11 mouse cellular contexts compared by ENCODE assay signal in the genomic region with DNA sequence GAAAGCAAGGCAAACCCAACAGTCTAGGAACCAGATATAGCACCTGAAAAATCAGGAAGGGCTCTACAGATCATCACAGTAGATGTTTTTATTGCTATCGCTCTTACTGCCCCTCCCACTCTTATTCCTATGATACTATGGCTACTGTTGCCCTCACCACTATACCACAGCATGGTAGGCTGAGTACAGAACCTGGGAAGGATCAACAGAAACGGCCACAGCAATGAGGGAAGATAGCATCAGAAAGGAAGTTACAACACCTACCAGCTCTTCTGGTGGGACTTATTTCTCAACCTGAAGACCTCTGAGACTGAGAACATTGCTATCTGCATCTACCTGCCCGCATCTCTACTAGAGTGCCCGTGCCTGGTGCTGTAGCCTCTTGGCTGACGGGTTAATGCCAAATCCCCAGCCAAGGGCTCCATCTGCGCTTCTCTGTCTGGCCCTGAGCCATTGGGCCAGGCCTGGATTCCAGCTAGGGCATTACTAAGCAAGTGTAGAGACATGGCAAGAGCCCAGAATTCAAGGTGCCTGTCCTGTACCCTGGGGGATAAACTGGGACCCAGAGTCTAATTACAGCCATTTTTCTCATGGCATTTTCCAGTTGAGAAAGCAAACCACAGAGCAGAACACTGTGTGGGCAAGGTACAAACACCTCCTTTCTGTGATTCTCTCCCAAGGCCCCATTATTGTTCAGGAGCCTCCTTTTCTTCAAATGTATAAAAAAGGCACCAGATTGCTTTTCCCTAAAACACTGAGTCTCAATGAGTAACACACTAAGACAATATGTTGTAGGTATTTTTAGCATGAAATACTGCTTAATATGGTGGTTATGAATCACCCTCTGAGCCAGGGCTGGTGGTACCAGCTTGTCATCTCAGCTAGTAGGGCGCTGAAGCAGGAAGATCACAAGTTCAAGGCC. TPM values are rescaled to one million over a fixed set of nuclear protein-coding genes. Genes with fewer than 3 reads are reported as not detected.
DNase-seq lines count a peak whose midpoint lies in the region; ATAC-seq lines count a peak whose summit lies in the region.
"Had no signal": no experiment of that assay in that cellular context is flagged by ENCODE, and none has a peak within 500 bp of the region (broad histone marks: within the 10 kb centered on the region; RNA-seq: fewer than 3 reads in every experiment).

No protein-coding gene starts in this region.

- no peaks in the 10 kb centered on the region for H3K9me3 ChIP-seq in kidney, embryonic 16.5 days (ENCODE audit: low read length)
- H3K9me3 ChIP-seq: heart, embryonic 15.5 days; midbrain, embryonic 12.5 days had no signal

- H3K27me3 ChIP-seq in kidney, embryonic 16.5 days (ENCODE audit: insufficient read depth, low read length): no peaks in the 10 kb centered on the region
- H3K27me3 ChIP-seq: heart, embryonic 15.5 days; limb, embryonic 13.5 days; midbrain, embryonic 12.5 days had no signal

- H3K4me3 ChIP-seq in kidney, embryonic 16.5 days (ENCODE audit: low read length): no peak overlapping the region
- H3K4me3 ChIP-seq: heart, embryonic 15.5 days; limb, embryonic 13.5 days; midbrain, embryonic 12.5 days had no signal

- H3K36me3 ChIP-seq in kidney, embryonic 16.5 days (ENCODE audit: insufficient read depth, low read length): no peaks in the 10 kb centered on the region
- H3K36me3 ChIP-seq: heart, embryonic 15.5 days; limb, embryonic 13.5 days; midbrain, embryonic 12.5 days had no signal

- H3K9ac ChIP-seq in kidney, embryonic 16.5 days (replicated peaks; ENCODE audit: low read length): no peak overlapping the region
- H3K9ac ChIP-seq: heart, embryonic 15.5 days; limb, embryonic 13.5 days; midbrain, embryonic 12.5 days had no signal

- H3K4me1 ChIP-seq in kidney, embryonic 16.5 days (ENCODE audit: insufficient read depth, low read length): no peaks in the 10 kb centered on the region
- H3K4me1 ChIP-seq: heart, embryonic 15.5 days; limb, embryonic 13.5 days; midbrain, embryonic 12.5 days had no signal

- H3K4me2 ChIP-seq in kidney, embryonic 16.5 days (replicated peaks; ENCODE audit: low read depth, low read length): no peak overlapping the region
- H3K4me2 ChIP-seq: heart, embryonic 15.5 days; limb, embryonic 13.5 days; midbrain, embryonic 12.5 days had no signal

- ATAC-seq in kidney, embryonic 16.5 days (ENCODE audit: low FRiP score, low TSS enrichment): no peak
- ATAC-seq in megakaryocyte progenitor cell, adult 5-6 weeks (replicated peaks; ENCODE audit: poor library complexity): peak; percentile 54; the same call in 1 of the 2 replicates
- ATAC-seq in megakaryocyte-erythroid progenitor cell, adult 5-6 weeks (replicated peaks; ENCODE audit: low FRiP score, low TSS enrichment, poor library complexity, severe bottlenecking): no peak

- 80% methylated on average over 7 of the region's 7 CpGs for WGBS in kidney, embryonic 16.5 days

- H3K27ac ChIP-seq in kidney, embryonic 16.5 days (ENCODE audit: low read length): no peak overlapping the region
- H3K27ac ChIP-seq: heart, embryonic 15.5 days; limb, embryonic 13.5 days; midbrain, embryonic 12.5 days had no signal

- peak; percentile 91 for DNase-seq in kidney, adult 11 months
- DNase-seq in cerebellum, adult 8-10 months: peak; percentile 94
- DNase-seq in kidney, adult 8-10 months: peak; percentile 88 to 92
- DNase-seq in testis, postnatal 10 days (ENCODE audit: low spot score): no peak
- DNase-seq: embryo, embryonic 11 days had no signal

RNA-seq across cellular contexts. Expression of gene Herc1, which starts 28.0 kb away (rescaled TPM):
- 18.5 and 21.1 TPM in 2 replicates for polyA plus RNA-seq in kidney, embryonic 16.5 days (2015; fragmentation: Nextera tagmentation; extraction: Ambion mirVana)
- 33.4 and 39.9 TPM in 2 replicates for total RNA-seq in megakaryocyte progenitor cell, adult 5-6 weeks (2015)
- 41.7 and 60.1 TPM in 2 replicates for total RNA-seq in megakaryocyte progenitor cell, adult 5-6 weeks (2017)
- 91.0 and 97.4 TPM in 2 replicates for total RNA-seq in megakaryocyte-erythroid progenitor cell, adult 5-6 weeks (2014; fragmentation: Nextera tagmentation)
- 96.9 and 106 TPM in 2 replicates for total RNA-seq in megakaryocyte-erythroid progenitor cell, adult 5-6 weeks (2017)
